Mouse (Mus musculus): ENCODE measurements at regions not wholly inside any gene's neighbourhood (a gene's known extent, or its start where the extent isn't known, plus 50 kb on each side); places are given as distances from the start of the nearest gene placed in this dataset.

- no peaks in the 10 kb centered on the region for H3K27me3 ChIP-seq (replicated peaks; ENCODE audit: control insufficient read depth, insufficient read depth, low read length)
- H3K9ac ChIP-seq (ENCODE audit: low read length), result no peak overlapping the region
- no peak overlapping the region for H3K27ac ChIP-seq (ENCODE audit: low read depth)
- no peaks in the 10 kb centered on the region for H3K36me3 ChIP-seq (ENCODE audit: control insufficient read depth, insufficient read depth, low read length)
- H3K4me1 ChIP-seq (replicated peaks; ENCODE audit: control insufficient read depth, insufficient read depth, low read length), result no peaks in the 10 kb centered on the region
- no peaks in the 10 kb centered on the region for H3K9me3 ChIP-seq (ENCODE audit: control insufficient read depth, low read length)
- no peak overlapping the region for H3K4me2 ChIP-seq (ENCODE audit: low read length)
- no peak for DNase-seq (ENCODE audit: low spot score)
- H3K4me3 ChIP-seq (ENCODE audit: low read depth, low read length), result no peak overlapping the region
- ATAC-seq (replicated peaks; ENCODE audit: low FRiP score, low TSS enrichment, low read depth), result no peak
- WGBS, result 46% methylated on average over 1 of the region's 1 CpGs
These were observed 204.6 kb upstream of the Trib2 start for GRCm38 (mm10) chr12:16021202-16021821.

- H3K9me3 ChIP-seq (ENCODE audit: control insufficient read depth, low read length), result no peaks in the 10 kb centered on the region
- no peaks in the 10 kb centered on the region for H3K27me3 ChIP-seq (replicated peaks; ENCODE audit: control insufficient read depth, insufficient read depth, low read length)
- no peaks in the 10 kb centered on the region for H3K36me3 ChIP-seq (ENCODE audit: control insufficient read depth, insufficient read depth, low read length)
- no peak overlapping the region for H3K27ac ChIP-seq (ENCODE audit: low read depth)
- no peak for DNase-seq (ENCODE audit: low spot score)
- no peak overlapping the region for H3K9ac ChIP-seq (ENCODE audit: low read length)
- WGBS, result 91% methylated on average over 4 of the region's 4 CpGs
- H3K4me2 ChIP-seq (ENCODE audit: low read length), result no peak overlapping the region
- H3K4me3 ChIP-seq (ENCODE audit: low read depth, low read length), result no peak overlapping the region
- H3K4me1 ChIP-seq (replicated peaks; ENCODE audit: control insufficient read depth, insufficient read depth, low read length), result no peaks in the 10 kb centered on the region
- ATAC-seq (replicated peaks; ENCODE audit: low FRiP score, low TSS enrichment, low read depth), result no peak
These were observed 201.5 kb upstream of the Trib2 start for GRCm38 (mm10) chr12:16018237-16018636.

- Histone ChIP-seq H3K4me2 (ENCODE audit: low read length) (no peak overlapping the region), H3K4me3 (ENCODE audit: low read depth, low read length) (no peak overlapping the region), H3K27ac (ENCODE audit: low read depth) (no peak overlapping the region), H3K9me3 (ENCODE audit: control insufficient read depth, low read length) (no peaks in the 10 kb centered on the region), H3K27me3 (replicated peaks; ENCODE audit: control insufficient read depth, insufficient read depth, low read length) (no peaks in the 10 kb centered on the region), H3K36me3 (ENCODE audit: control insufficient read depth, insufficient read depth, low read length) (no peaks in the 10 kb centered on the region), H3K9ac (ENCODE audit: low read length) (no peak overlapping the region), H3K4me1 (replicated peaks; ENCODE audit: control insufficient read depth, insufficient read depth, low read length) (no peaks in the 10 kb centered on the region; the same call in 1 of the 2 replicates)
- no peak for ATAC-seq (replicated peaks; ENCODE audit: low FRiP score, low TSS enrichment, low read depth)
- 83% methylated on average over 1 of the region's 1 CpGs for WGBS
- no peak for DNase-seq (ENCODE audit: low spot score)
These were observed 199.9 kb upstream of the Trib2 start for GRCm38 (mm10) chr12:16016621-16017020.

GRCm38 (mm10) chr12:16015596-16015995 is 198.9 kb upstream of the Trib2 start:
- H3K27me3 ChIP-seq (replicated peaks; ENCODE audit: control insufficient read depth, insufficient read depth, low read length), result no peaks in the 10 kb centered on the region
- ATAC-seq (replicated peaks; ENCODE audit: low FRiP score, low TSS enrichment, low read depth) (no peak; the same call in 1 of the 2 replicates), DNase-seq (ENCODE audit: low spot score) (no peak)
- H3K4me2 ChIP-seq (ENCODE audit: low read length), result no peak overlapping the region
- H3K36me3 ChIP-seq (ENCODE audit: control insufficient read depth, insufficient read depth, low read length), result no peaks in the 10 kb centered on the region
- H3K9ac ChIP-seq (ENCODE audit: low read length), result no peak overlapping the region
- no peak overlapping the region for H3K4me3 ChIP-seq (ENCODE audit: low read depth, low read length)
- H3K9me3 ChIP-seq (ENCODE audit: control insufficient read depth, low read length), result no peaks in the 10 kb centered on the region
- 87% methylated on average over 8 of the region's 8 CpGs for WGBS
- no peaks in the 10 kb centered on the region; the same call in 1 of the 2 replicates for H3K4me1 ChIP-seq (replicated peaks; ENCODE audit: control insufficient read depth, insufficient read depth, low read length)
- H3K27ac ChIP-seq (ENCODE audit: low read depth), result no peak overlapping the region

GRCm38 (mm10) chr12:16014679-16015078 is 198.0 kb upstream of the Trib2 start:
- Histone ChIP-seq H3K4me2 (ENCODE audit: low read length) (no peak overlapping the region), H3K4me3 (ENCODE audit: low read depth, low read length) (no peak overlapping the region), H3K27ac (ENCODE audit: low read depth) (no peak overlapping the region), H3K36me3 (ENCODE audit: control insufficient read depth, insufficient read depth, low read length) (no peaks in the 10 kb centered on the region), H3K4me1 (replicated peaks; ENCODE audit: control insufficient read depth, insufficient read depth, low read length) (no peaks in the 10 kb centered on the region; the same call in 1 of the 2 replicates), H3K27me3 (replicated peaks; ENCODE audit: control insufficient read depth, insufficient read depth, low read length) (no peaks in the 10 kb centered on the region), H3K9me3 (ENCODE audit: control insufficient read depth, low read length) (no peaks in the 10 kb centered on the region), H3K9ac (ENCODE audit: low read length) (no peak overlapping the region)
- DNase-seq (ENCODE audit: low spot score), result no peak
- no peak for ATAC-seq (replicated peaks; ENCODE audit: low FRiP score, low TSS enrichment, low read depth)
- WGBS, result 92% methylated on average over 1 of the region's 1 CpGs

- no peaks in the 10 kb centered on the region for H3K36me3 ChIP-seq (ENCODE audit: control insufficient read depth, insufficient read depth, low read length)
- no peak for DNase-seq (ENCODE audit: low spot score)
- no peak overlapping the region for H3K4me2 ChIP-seq (ENCODE audit: low read length)
- WGBS, result 90% methylated on average over 6 of the region's 6 CpGs
- no peak overlapping the region for H3K27ac ChIP-seq (ENCODE audit: low read depth)
- no peak for ATAC-seq (replicated peaks; ENCODE audit: low FRiP score, low TSS enrichment, low read depth)
- no peaks in the 10 kb centered on the region; the same call in 1 of the 2 replicates for H3K4me1 ChIP-seq (replicated peaks; ENCODE audit: control insufficient read depth, insufficient read depth, low read length)
- no peak overlapping the region for H3K9ac ChIP-seq (ENCODE audit: low read length)
- H3K9me3 ChIP-seq (ENCODE audit: control insufficient read depth, low read length), result no peaks in the 10 kb centered on the region
- H3K4me3 ChIP-seq (ENCODE audit: low read depth, low read length), result no peak overlapping the region
- no peaks in the 10 kb centered on the region for H3K27me3 ChIP-seq (replicated peaks; ENCODE audit: control insufficient read depth, insufficient read depth, low read length)
These were observed 197.3 kb upstream of the Trib2 start for GRCm38 (mm10) chr12:16013861-16014630.

- no peaks in the 10 kb centered on the region; the same call in 1 of the 2 replicates for H3K4me1 ChIP-seq (replicated peaks; ENCODE audit: control insufficient read depth, insufficient read depth, low read length)
- no peak overlapping the region for H3K27ac ChIP-seq (ENCODE audit: low read depth)
- 80% methylated on average over 2 of the region's 2 CpGs for WGBS
- H3K4me2 ChIP-seq (ENCODE audit: low read length), result no peak overlapping the region
- no peak overlapping the region for H3K9ac ChIP-seq (ENCODE audit: low read length)
- H3K4me3 ChIP-seq (ENCODE audit: low read depth, low read length), result no peak overlapping the region
- no peaks in the 10 kb centered on the region for H3K9me3 ChIP-seq (ENCODE audit: control insufficient read depth, low read length)
- ATAC-seq (replicated peaks; ENCODE audit: low FRiP score, low TSS enrichment, low read depth) (no peak), DNase-seq (ENCODE audit: low spot score) (no peak)
- no peaks in the 10 kb centered on the region for H3K27me3 ChIP-seq (replicated peaks; ENCODE audit: control insufficient read depth, insufficient read depth, low read length)
- no peaks in the 10 kb centered on the region for H3K36me3 ChIP-seq (ENCODE audit: control insufficient read depth, insufficient read depth, low read length)
These were observed 196.6 kb upstream of the Trib2 start for GRCm38 (mm10) chr12:16013354-16013753.

GRCm38 (mm10) chr12:16012081-16012480 is 195.4 kb upstream of the Trib2 start:
- ATAC-seq (replicated peaks; ENCODE audit: low FRiP score, low TSS enrichment, low read depth) (no peak; the same call in 1 of the 2 replicates), DNase-seq (ENCODE audit: low spot score) (no peak)
- Histone ChIP-seq H3K4me1 (replicated peaks; ENCODE audit: control insufficient read depth, insufficient read depth, low read length) (no peaks in the 10 kb centered on the region; the same call in 1 of the 2 replicates), H3K9me3 (ENCODE audit: control insufficient read depth, low read length) (no peaks in the 10 kb centered on the region), H3K27ac (ENCODE audit: low read depth) (no peak overlapping the region), H3K9ac (ENCODE audit: low read length) (no peak overlapping the region), H3K27me3 (replicated peaks; ENCODE audit: control insufficient read depth, insufficient read depth, low read length) (no peaks in the 10 kb centered on the region), H3K36me3 (ENCODE audit: control insufficient read depth, insufficient read depth, low read length) (no peaks in the 10 kb centered on the region), H3K4me2 (ENCODE audit: low read length) (no peak overlapping the region), H3K4me3 (ENCODE audit: low read depth, low read length) (no peak overlapping the region)
- 74% methylated on average over 4 of the region's 4 CpGs for WGBS

All from intestine, embryonic 14.5 days (tissue).